Mouse (Mus musculus) forebrain, postnatal 0 days (tissue): ENCODE results near the gene Olfr568. TPM values are rescaled to one million over a fixed set of nuclear protein-coding genes. Genes with fewer than 3 reads are reported as not detected.

Experiments used
- ATAC-seq: fragments of 200-750 bp; cut with Nextera tagmentation; 2 replicates; pipeline ENCODE4 v1.8.0; 2017; ENCODE audit warnings: mild to moderate bottlenecking, moderate library complexity
- DNase-seq: peaks from one replicate; pipeline ENCODE4 v3.0.0-alpha.2; 2015
- H3K27ac ChIP-seq: fragments of 300-500 bp; sonication (generic); 2 replicates; pipeline ENCODE4 v1.5.1; 2014; ENCODE audit warnings: low read depth, mild to moderate bottlenecking, antibody characterized with exemption, low read length, moderate library complexity, mixed read lengths
- H3K27me3 ChIP-seq: fragments of 300-500 bp; sonication (generic); 2 replicates; pipeline ENCODE4 v1.6.1; 2014; ENCODE audit warnings: mild to moderate bottlenecking, low read length, mixed read lengths; ENCODE audit not compliant: insufficient read depth
- H3K36me3 ChIP-seq: fragments of 300-500 bp; sonication (generic); 2 replicates; pipeline ENCODE4 v1.6.1; 2014; ENCODE audit warnings: mild to moderate bottlenecking, moderate library complexity; ENCODE audit not compliant: insufficient read depth
- H3K4me1 ChIP-seq: fragments of 300-500 bp; sonication (generic); 2 replicates; pipeline ENCODE4 v1.6.1; 2014; ENCODE audit warnings: antibody characterized with exemption; ENCODE audit not compliant: insufficient read depth
- H3K4me2 ChIP-seq: fragments of 300-500 bp; sonication (generic); 2 replicates; pipeline ENCODE4 v1.6.1; 2014; ENCODE audit warnings: low read depth, mild to moderate bottlenecking, moderate library complexity
- H3K4me3 ChIP-seq: fragments of 300-500 bp; sonication (generic); 2 replicates; pipeline ENCODE4 v1.5.1; 2014; ENCODE audit warnings: low read depth, low read length, mixed read lengths
- H3K9ac ChIP-seq: fragments of 300-500 bp; sonication (generic); 2 replicates; pipeline ENCODE4 v1.6.1; 2014; ENCODE audit warnings: mild to moderate bottlenecking
- H3K9me3 ChIP-seq: fragments of 300-500 bp; sonication (generic); 2 replicates; pipeline ENCODE4 v1.6.1; 2016; ENCODE audit warnings: low read length
- CTCF ChIP-seq: sonication (generic); IDR thresholded peaks from 2 replicates; pipeline ENCODE4 v1.5.1; 2016; ENCODE audit warnings: antibody characterized with exemption, control low read depth, low read depth
- WGBS: fragments of 180-500 bp; shearing (Covaris S2); extraction: QIAGEN DNeasy Blood & Tissue Kit; methylation state at CpG from one replicate; pipeline ENCODE4 v1.1.7; 2014; 5-methylcytosine and 5-hydroxymethylcytosine counted together
- polyA plus RNA-seq: library from polyadenylated mRNA; unstranded; fragments of >200 nt; fragmentation: Nextera tagmentation; extraction: Ambion mirVana; gene quantifications from 2 replicates; pipeline ENCODE4 v1.2.1, GENCODE M21; 2015
- total RNA-seq: library from RNA; depleted of rRNA; stranded (reverse); fragments of >200 nt; gene quantifications from 2 replicates; pipeline ENCODE4 v1.2.3, GENCODE M21; 2014; rRNA removed

Gene Olfr568
- total and polyA plus RNA-seq, 2 experiments from 2014 or later: not detected

- ATAC-seq (peak; percentile 74; the same call in 1 of the 2 replicates), DNase-seq (peak; percentile 76)
- H3K9me3 ChIP-seq: no peaks in the 10 kb centered on the region
- peak; percentile 81 for TF ChIP-seq CTCF
- H3K9ac ChIP-seq: no peak overlapping the region
- no peaks in the 10 kb centered on the region for H3K4me1 ChIP-seq
- no peaks in the 10 kb centered on the region for H3K27me3 ChIP-seq
- H3K4me3 ChIP-seq: no peak overlapping the region
- no peak overlapping the region for H3K4me2 ChIP-seq
- 8% methylated on average over 1 of the region's 1 CpGs for WGBS
- no peak overlapping the region for H3K27ac ChIP-seq
- no peaks in the 10 kb centered on the region for H3K36me3 ChIP-seq
Observed at GRCm38 (mm10) chr7:102919632-102920031, 42.7 kb downstream of the Olfr568 start.

- no peak for TF ChIP-seq CTCF
- ATAC-seq (no peak), DNase-seq (no peak)
- WGBS: 61% methylated on average over 1 of the region's 1 CpGs
- no peaks in the 10 kb centered on the region for H3K4me1 ChIP-seq
- no peaks in the 10 kb centered on the region for H3K36me3 ChIP-seq
- no peaks in the 10 kb centered on the region for H3K9me3 ChIP-seq
- no peak within 1 kb of the TSS for H3K4me2 ChIP-seq
- no peak within 1 kb of the TSS for H3K4me3 ChIP-seq
- no peak within 1 kb of the TSS for H3K27ac ChIP-seq
- H3K9ac ChIP-seq: no peak within 1 kb of the TSS
- H3K27me3 ChIP-seq: no peaks in the 10 kb centered on the region
Observed at GRCm38 (mm10) chr7:102924109-102924508, 47.2 kb downstream of the Olfr568 start, which contains the start of gene Olfr572. Olfr572 (plus strand) TSS chr7:102924409.

GRCm38 (mm10) chr7:102927105-102927504 is 50.2 kb downstream of the Olfr568 start:
- Histone ChIP-seq H3K27ac (no peak overlapping the region), H3K4me1 (no peaks in the 10 kb centered on the region)
- no peak for DNase-seq

More at GRCm38 (mm10) chr7:102927105-102927504, 50.2 kb downstream of the Olfr568 start:
- Histone ChIP-seq H3K36me3 (no peaks in the 10 kb centered on the region), H3K9ac (no peak overlapping the region), H3K4me3 (no peak overlapping the region), H3K9me3 (no peaks in the 10 kb centered on the region), H3K4me2 (no peak overlapping the region), H3K27me3 (no peaks in the 10 kb centered on the region)
- ATAC-seq: no peak
- 70% methylated on average over 3 of the region's 3 CpGs for WGBS
- TF ChIP-seq CTCF: no peak

Other genes starting within 250 kb of the Olfr568 start
- gene Olfr554, start 238.7 kb upstream of the Olfr568 start, total RNA-seq: not detected in 2 replicates
- gene Olfr554, start 238.7 kb upstream of the Olfr568 start, polyA plus RNA-seq: not detected in 2 replicates
- gene Olfr555, start 218.3 kb upstream of the Olfr568 start, total RNA-seq: not detected in 2 replicates
- gene Olfr555, start 218.3 kb upstream of the Olfr568 start, polyA plus RNA-seq: not detected in 2 replicates
- not detected in 2 replicates for gene Olfr556, start 212.2 kb upstream of the Olfr568 start, total RNA-seq
- not detected in 2 replicates for gene Olfr556, start 212.2 kb upstream of the Olfr568 start, polyA plus RNA-seq
- 4.2 and 6.8 TPM in 2 replicates for gene Trim68, start 189.8 kb upstream of the Olfr568 start, total RNA-seq
- 2.2 and 4.0 TPM in 2 replicates for gene Trim68, start 189.8 kb upstream of the Olfr568 start, polyA plus RNA-seq
- gene Olfr557, start 181.2 kb upstream of the Olfr568 start, total RNA-seq: not detected in 2 replicates
- not detected in 2 replicates for gene Olfr557, start 181.2 kb upstream of the Olfr568 start, polyA plus RNA-seq
- gene Olfr558, start 174.9 kb upstream of the Olfr568 start, total RNA-seq: not detected in 2 replicates
- 0.04 TPM in 1 of 2 replicates, not detected in the other for gene Olfr558, start 174.9 kb upstream of the Olfr568 start, polyA plus RNA-seq
- not detected in 2 replicates for gene Olfr33, start 158.1 kb upstream of the Olfr568 start, total RNA-seq
- not detected in 2 replicates for gene Olfr33, start 158.1 kb upstream of the Olfr568 start, polyA plus RNA-seq
- gene Olfr559, start 149.6 kb upstream of the Olfr568 start, total RNA-seq: not detected in 2 replicates
- not detected in 2 replicates for gene Olfr559, start 149.6 kb upstream of the Olfr568 start, polyA plus RNA-seq
- gene Olfr560, start 117.8 kb upstream of the Olfr568 start, total RNA-seq: not detected in 2 replicates
- gene Olfr560, start 117.8 kb upstream of the Olfr568 start, polyA plus RNA-seq: not detected in 2 replicates
- gene Olfr78, start 117.7 kb upstream of the Olfr568 start, total RNA-seq: not detected in 2 replicates
- gene Olfr78, start 117.7 kb upstream of the Olfr568 start, polyA plus RNA-seq: 0.04 TPM in 1 of 2 replicates, not detected in the other
- gene Olfr561, start 105.9 kb upstream of the Olfr568 start, total RNA-seq: not detected in 2 replicates
- not detected in 2 replicates for gene Olfr561, start 105.9 kb upstream of the Olfr568 start, polyA plus RNA-seq
- not detected in 2 replicates for gene Olfr564, start 73.6 kb upstream of the Olfr568 start, total RNA-seq
- not detected in 2 replicates for gene Olfr564, start 73.6 kb upstream of the Olfr568 start, polyA plus RNA-seq
- not detected in 2 replicates for gene Olfr566, start 18.4 kb upstream of the Olfr568 start, total RNA-seq
- gene Olfr566, start 18.4 kb upstream of the Olfr568 start, polyA plus RNA-seq: not detected in 2 replicates
- not detected in 2 replicates for gene Olfr569, start 13.8 kb downstream of the Olfr568 start, total RNA-seq
- gene Olfr569, start 13.8 kb downstream of the Olfr568 start, polyA plus RNA-seq: not detected in 2 replicates
- not detected in 2 replicates for gene Olfr570, start 17.5 kb downstream of the Olfr568 start, total RNA-seq
- gene Olfr570, start 17.5 kb downstream of the Olfr568 start, polyA plus RNA-seq: 0.23 TPM in 1 of 2 replicates, not detected in the other
- not detected in 2 replicates for gene Olfr571, start 40.4 kb downstream of the Olfr568 start, total RNA-seq
- gene Olfr571, start 40.4 kb downstream of the Olfr568 start, polyA plus RNA-seq: not detected in 2 replicates
- not detected in 2 replicates for gene Olfr572, start 47.3 kb downstream of the Olfr568 start, total RNA-seq
- gene Olfr572, start 47.3 kb downstream of the Olfr568 start, polyA plus RNA-seq: not detected in 2 replicates
- gene Olfr573-ps1, start 65.5 kb downstream of the Olfr568 start, total RNA-seq: not detected in 2 replicates
- gene Olfr573-ps1, start 65.5 kb downstream of the Olfr568 start, polyA plus RNA-seq: not detected in 2 replicates
- not detected in 2 replicates for gene Olfr574, start 71.3 kb downstream of the Olfr568 start, total RNA-seq
- gene Olfr574, start 71.3 kb downstream of the Olfr568 start, polyA plus RNA-seq: not detected in 2 replicates
- gene Olfr575, start 81.7 kb downstream of the Olfr568 start, total RNA-seq: not detected in 2 replicates
- gene Olfr575, start 81.7 kb downstream of the Olfr568 start, polyA plus RNA-seq: not detected in 2 replicates
- gene Olfr576, start 85.5 kb downstream of the Olfr568 start, total RNA-seq: not detected in 2 replicates
- not detected in 2 replicates for gene Olfr576, start 85.5 kb downstream of the Olfr568 start, polyA plus RNA-seq
- gene Olfr577, start 98.8 kb downstream of the Olfr568 start, total RNA-seq: not detected in 2 replicates
- not detected in 2 replicates for gene Olfr577, start 98.8 kb downstream of the Olfr568 start, polyA plus RNA-seq
- gene Olfr578, start 112.2 kb downstream of the Olfr568 start, total RNA-seq: not detected in 2 replicates
- gene Olfr578, start 112.2 kb downstream of the Olfr568 start, polyA plus RNA-seq: not detected in 2 replicates
- not detected in 2 replicates for gene Olfr582, start 160.9 kb downstream of the Olfr568 start, total RNA-seq
- gene Olfr582, start 160.9 kb downstream of the Olfr568 start, polyA plus RNA-seq: not detected in 2 replicates
- not detected in 2 replicates for gene Olfr583, start 174.2 kb downstream of the Olfr568 start, total RNA-seq
- not detected in 2 replicates for gene Olfr583, start 174.2 kb downstream of the Olfr568 start, polyA plus RNA-seq
- gene Olfr584, start 204.8 kb downstream of the Olfr568 start, total RNA-seq: not detected in 2 replicates
- not detected in 2 replicates for gene Olfr584, start 204.8 kb downstream of the Olfr568 start, polyA plus RNA-seq
- gene Olfr585, start 220.6 kb downstream of the Olfr568 start, total RNA-seq: not detected in 2 replicates
- gene Olfr585, start 220.6 kb downstream of the Olfr568 start, polyA plus RNA-seq: not detected in 2 replicates
- gene Olfr586, start 248.5 kb downstream of the Olfr568 start, total RNA-seq: not detected in 2 replicates
- not detected in 2 replicates for gene Olfr586, start 248.5 kb downstream of the Olfr568 start, polyA plus RNA-seq